Mouse (Mus musculus): ENCODE data around the gene Elp6.
"Not testable (repeated sequence)": the region's sequence is repeated elsewhere in the genome, so short reads cannot be mapped to it uniquely, and the experiment has no call there.

Gene Elp6

GRCm38 (mm10) chr9:110320769-110321168 lies 15.8 kb downstream of the Elp6 start:
- no peak for DNase-seq

- no peak for DNase-seq
These were observed 18.0 kb downstream of the Elp6 start for GRCm38 (mm10) chr9:110322972-110323371.

GRCm38 (mm10) chr9:110324181-110324580 lies 19.2 kb downstream of the Elp6 start:
- DNase-seq, result no peak

GRCm38 (mm10) chr9:110328178-110328577 lies 23.2 kb downstream of the Elp6 start:
- DNase-seq, result no peak

GRCm38 (mm10) chr9:110328946-110329630 lies 24.1 kb downstream of the Elp6 start:
- no peak for DNase-seq

GRCm38 (mm10) chr9:110329655-110330054 lies 24.7 kb downstream of the Elp6 start:
- peak; percentile 53 for DNase-seq

GRCm38 (mm10) chr9:110330341-110330740 lies 25.4 kb downstream of the Elp6 start:
- DNase-seq, result no peak

GRCm38 (mm10) chr9:110330913-110331312 lies 25.9 kb downstream of the Elp6 start:
- DNase-seq, result not testable (repeated sequence)

GRCm38 (mm10) chr9:110333135-110333895 lies 28.3 kb downstream of the Elp6 start, which contains the start of gene Scap:
Gene Scap, plus strand, starts transcription at chr9:110333288.
- DNase-seq, result peak; percentile 98

- no peak for DNase-seq
These were observed 28.9 kb downstream of the Elp6 start for GRCm38 (mm10) chr9:110333896-110334259.

GRCm38 (mm10) chr9:110334849-110335248 lies 29.9 kb downstream of the Elp6 start:
- no peak for DNase-seq

- DNase-seq, result no peak
These were observed 35.2 kb downstream of the Elp6 start for GRCm38 (mm10) chr9:110340037-110340750.

GRCm38 (mm10) chr9:110342008-110342407 lies 37.0 kb downstream of the Elp6 start:
- no peak for DNase-seq

GRCm38 (mm10) chr9:110343805-110344204 lies 38.8 kb downstream of the Elp6 start:
- no peak for DNase-seq

GRCm38 (mm10) chr9:110345057-110345739 lies 40.2 kb downstream of the Elp6 start:
- DNase-seq, result no peak

GRCm38 (mm10) chr9:110348899-110349298 lies 43.9 kb downstream of the Elp6 start:
- DNase-seq, result no peak

- no peak for DNase-seq
These were observed 45.2 kb downstream of the Elp6 start for GRCm38 (mm10) chr9:110350188-110350587.

- no peak for DNase-seq
These were observed 45.6 kb downstream of the Elp6 start for GRCm38 (mm10) chr9:110350612-110351011.

- DNase-seq, result no peak
These were observed 46.4 kb downstream of the Elp6 start for GRCm38 (mm10) chr9:110351350-110351749.

GRCm38 (mm10) chr9:110351932-110352632 lies 47.1 kb downstream of the Elp6 start:
- DNase-seq, result no peak

- DNase-seq, result no peak
These were observed 53.4 kb downstream of the Elp6 start for GRCm38 (mm10) chr9:110358341-110358740.

- DNase-seq, result no peak
These were observed 56.3 kb downstream of the Elp6 start for GRCm38 (mm10) chr9:110361299-110361698.

All from cerebellum, adult 11 months (tissue).